Mouse (Mus musculus): Measurements from ENCODE around the gene Tmprss9. TPM values are rescaled to one million over a fixed set of nuclear protein-coding genes. Genes with fewer than 3 reads are reported as not detected.

The Tmprss9 gene
- polyA plus RNA-seq (2015; fragmentation: Nextera tagmentation; extraction: Ambion mirVana), result 0.24 and 0.25 TPM in 2 replicates

DNA sequence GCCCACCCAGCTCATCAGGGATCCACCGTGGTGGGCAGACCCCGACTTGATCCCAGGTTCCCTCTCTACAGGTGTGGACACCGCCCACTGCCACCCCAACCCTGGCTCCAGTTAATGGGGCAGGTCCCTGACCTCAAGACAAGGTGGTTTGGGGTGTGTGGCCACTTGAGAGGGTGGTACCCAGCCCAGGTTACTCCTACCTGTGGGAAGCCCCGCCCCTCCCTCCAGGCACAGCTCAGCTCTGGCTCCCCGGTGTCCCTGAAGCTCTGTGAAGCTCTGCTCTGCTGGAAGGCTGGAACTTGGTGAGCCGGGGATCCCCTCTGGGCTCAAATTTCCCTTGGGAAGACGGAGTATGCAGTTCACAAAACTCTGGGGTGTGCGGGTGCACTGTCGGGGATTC, at the start of gene Tmprss9:
Gene Tmprss9 (plus strand): TSS at position 268 of the 400 bp plus-strand sequence.
- H3K27me3 ChIP-seq (replicated peaks; ENCODE audit: control insufficient read depth, insufficient read depth, low read length), result no peaks in the 10 kb centered on the region
- WGBS, result 32% methylated on average over 9 of the region's 9 CpGs

DNA sequence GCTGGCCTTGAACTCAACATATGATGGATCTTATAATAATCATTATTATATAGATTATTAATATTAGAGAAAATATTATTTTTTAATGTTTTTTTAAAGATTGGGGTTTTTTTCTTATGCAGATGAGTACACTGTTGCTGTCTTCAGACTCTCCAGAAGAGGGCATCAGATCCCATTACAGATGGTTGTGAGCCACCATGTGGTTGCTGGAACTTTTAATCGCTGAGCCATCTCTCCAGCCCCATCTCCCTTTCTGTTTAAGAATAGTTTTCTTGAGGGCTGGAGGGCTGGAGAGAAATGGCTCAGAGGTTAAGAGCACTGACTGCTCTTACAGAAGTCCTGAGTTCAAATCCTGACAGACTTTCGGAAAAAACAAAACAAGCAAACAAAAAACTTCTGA, 49.7 kb upstream of the Tmprss9 start:
- WGBS, result 41% methylated on average over 2 of the region's 2 CpGs
- no peak overlapping the region for H3K9ac ChIP-seq (replicated peaks; ENCODE audit: low read depth, low read length)
- no peaks in the 10 kb centered on the region for H3K27me3 ChIP-seq (replicated peaks; ENCODE audit: control insufficient read depth, insufficient read depth, low read length)
- no peak overlapping the region for H3K4me2 ChIP-seq (ENCODE audit: low read length)
- no peak overlapping the region for H3K4me3 ChIP-seq (replicated peaks; ENCODE audit: low read length)
- H3K27ac ChIP-seq (ENCODE audit: low read length), result no peak overlapping the region
- H3K4me1 ChIP-seq (replicated peaks; ENCODE audit: control insufficient read depth, insufficient read depth, low read length), result peaks cover 2% of the 10 kb centered on the region; the same call in 1 of the 2 replicates
- no peaks in the 10 kb centered on the region for H3K9me3 ChIP-seq (ENCODE audit: control insufficient read depth, low read length)
- H3K36me3 ChIP-seq (ENCODE audit: control insufficient read depth, insufficient read depth), result no peaks in the 10 kb centered on the region
- ATAC-seq, result no peak

More for the DNA sequence above, at the start of gene Tmprss9:
- H3K36me3 ChIP-seq (ENCODE audit: control insufficient read depth, insufficient read depth), result no peaks in the 10 kb centered on the region; the same call in 1 of the 2 replicates
- H3K9ac ChIP-seq (replicated peaks; ENCODE audit: low read depth, low read length), result no peak within 1 kb of the TSS
- H3K4me2 ChIP-seq (ENCODE audit: low read length), result no peak within 1 kb of the TSS
- ATAC-seq, result no peak
- no peak within 1 kb of the TSS for H3K27ac ChIP-seq (ENCODE audit: low read length)
- H3K4me1 ChIP-seq (replicated peaks; ENCODE audit: control insufficient read depth, insufficient read depth, low read length), result no peaks in the 10 kb centered on the region
- H3K9me3 ChIP-seq (ENCODE audit: control insufficient read depth, low read length), result no peaks in the 10 kb centered on the region
- no peak within 1 kb of the TSS for H3K4me3 ChIP-seq (replicated peaks; ENCODE audit: low read length)

DNA sequence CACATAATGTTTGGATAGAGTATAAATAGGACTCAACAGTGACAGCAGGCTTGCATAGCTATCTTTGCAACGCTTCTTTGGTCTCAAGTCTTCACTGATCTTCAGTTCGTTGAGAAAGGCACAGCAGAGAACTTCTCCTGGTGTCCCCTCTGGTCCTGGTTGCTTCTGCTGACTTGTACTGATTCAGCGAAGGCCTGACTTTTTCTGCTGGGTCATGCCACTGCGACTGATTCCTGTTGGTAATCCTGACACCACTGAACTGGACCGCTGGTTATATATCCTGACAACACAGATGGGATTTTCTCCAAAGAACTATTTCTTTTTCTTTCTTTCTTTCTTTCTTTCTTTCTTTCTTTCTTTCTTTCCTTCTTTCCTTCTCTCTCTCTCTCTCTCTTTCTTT, 49.1 kb upstream of the Tmprss9 start:
- Histone ChIP-seq H3K27ac (ENCODE audit: low read length) (no peak overlapping the region), H3K27me3 (replicated peaks; ENCODE audit: control insufficient read depth, insufficient read depth, low read length) (no peaks in the 10 kb centered on the region), H3K9ac (replicated peaks; ENCODE audit: low read depth, low read length) (no peak overlapping the region), H3K36me3 (ENCODE audit: control insufficient read depth, insufficient read depth) (no peaks in the 10 kb centered on the region), H3K4me1 (replicated peaks; ENCODE audit: control insufficient read depth, insufficient read depth, low read length) (peaks cover 4% of the 10 kb centered on the region), H3K4me3 (replicated peaks; ENCODE audit: low read length) (no peak overlapping the region), H3K9me3 (ENCODE audit: control insufficient read depth, low read length) (no peaks in the 10 kb centered on the region), H3K4me2 (ENCODE audit: low read length) (no peak overlapping the region)
- ATAC-seq, result no peak
- WGBS, result 90% methylated on average over 5 of the region's 5 CpGs

DNA sequence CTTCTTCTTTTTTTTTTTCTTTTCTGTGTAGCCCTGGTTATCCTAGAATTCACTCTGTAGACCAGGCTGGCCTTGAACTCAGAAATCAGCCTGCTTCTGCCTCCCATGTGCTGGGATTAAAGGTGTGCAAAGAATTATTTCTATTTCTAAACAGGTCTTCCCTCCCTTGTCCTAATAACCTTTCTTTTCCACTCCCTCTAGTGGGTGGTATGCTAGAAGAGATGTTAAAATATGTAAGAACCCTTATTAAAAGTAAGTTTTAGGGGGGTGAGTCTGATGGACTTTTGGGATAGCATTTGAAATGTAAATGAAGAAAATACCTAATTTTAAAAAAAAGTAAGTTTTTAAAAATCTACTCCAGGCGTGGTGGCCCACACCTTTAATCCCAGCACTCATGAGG, 48.3 kb upstream of the Tmprss9 start:
- Histone ChIP-seq H3K4me1 (replicated peaks; ENCODE audit: control insufficient read depth, insufficient read depth, low read length) (peaks cover 12% of the 10 kb centered on the region), H3K27me3 (replicated peaks; ENCODE audit: control insufficient read depth, insufficient read depth, low read length) (no peaks in the 10 kb centered on the region), H3K4me2 (ENCODE audit: low read length) (no peak overlapping the region), H3K9ac (replicated peaks; ENCODE audit: low read depth, low read length) (no peak overlapping the region), H3K4me3 (replicated peaks; ENCODE audit: low read length) (no peak overlapping the region), H3K27ac (ENCODE audit: low read length) (no peak overlapping the region), H3K36me3 (ENCODE audit: control insufficient read depth, insufficient read depth) (no peaks in the 10 kb centered on the region), H3K9me3 (ENCODE audit: control insufficient read depth, low read length) (no peaks in the 10 kb centered on the region)
- no peak for ATAC-seq
- 93% methylated on average over 1 of the region's 1 CpGs for WGBS

DNA sequence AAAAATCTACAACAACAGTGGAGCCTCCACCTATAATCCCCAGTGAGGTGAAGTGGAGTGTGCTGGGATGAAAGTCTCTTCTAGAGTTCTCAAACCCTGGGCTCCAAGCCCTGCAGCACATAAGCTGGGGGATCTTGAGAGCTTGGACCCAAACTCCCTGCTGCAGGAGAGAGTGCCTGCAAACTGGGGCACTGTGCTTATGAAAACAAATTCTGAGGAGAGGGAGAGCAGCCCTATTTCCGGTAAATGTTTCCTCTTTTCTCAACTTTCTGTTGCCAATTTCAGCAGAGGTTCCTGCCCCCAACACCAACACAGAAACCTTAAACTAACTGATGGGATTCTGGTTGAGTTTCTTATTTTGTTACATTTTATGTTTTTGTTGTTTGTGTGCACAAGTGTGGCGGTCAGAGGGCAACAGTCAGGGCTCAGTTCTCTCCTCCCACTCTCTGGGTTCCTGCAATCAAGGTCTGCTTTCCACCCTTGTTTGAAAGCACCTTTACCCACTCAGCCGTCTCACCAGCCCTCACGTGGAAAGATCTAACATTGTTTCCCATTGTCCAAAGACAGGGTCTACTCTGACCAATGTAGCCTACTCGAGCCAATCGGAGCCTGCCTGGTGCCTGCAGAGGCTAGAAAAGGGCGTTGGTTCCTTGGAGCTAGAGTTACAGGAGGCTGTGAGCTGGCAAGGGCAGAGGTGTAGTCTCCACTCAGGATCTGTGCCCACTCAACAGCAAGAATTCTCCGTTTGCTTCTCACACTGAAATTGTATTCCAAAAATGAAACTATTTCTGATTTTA, 47.6 kb upstream of the Tmprss9 start:
- H3K4me1 ChIP-seq (replicated peaks; ENCODE audit: control insufficient read depth, insufficient read depth, low read length), result peaks cover 16% of the 10 kb centered on the region
- no peak overlapping the region for H3K27ac ChIP-seq (ENCODE audit: low read length)
- WGBS, result 65% methylated on average over 8 of the region's 8 CpGs
- H3K4me2 ChIP-seq (ENCODE audit: low read length), result no peak overlapping the region
- H3K4me3 ChIP-seq (replicated peaks; ENCODE audit: low read length), result no peak overlapping the region
- H3K9ac ChIP-seq (replicated peaks; ENCODE audit: low read depth, low read length), result no peak overlapping the region
- ATAC-seq, result no peak
- H3K9me3 ChIP-seq (ENCODE audit: control insufficient read depth, low read length), result no peaks in the 10 kb centered on the region
- H3K27me3 ChIP-seq (replicated peaks; ENCODE audit: control insufficient read depth, insufficient read depth, low read length), result no peaks in the 10 kb centered on the region
- no peaks in the 10 kb centered on the region; the same call in 1 of the 2 replicates for H3K36me3 ChIP-seq (ENCODE audit: control insufficient read depth, insufficient read depth)

DNA sequence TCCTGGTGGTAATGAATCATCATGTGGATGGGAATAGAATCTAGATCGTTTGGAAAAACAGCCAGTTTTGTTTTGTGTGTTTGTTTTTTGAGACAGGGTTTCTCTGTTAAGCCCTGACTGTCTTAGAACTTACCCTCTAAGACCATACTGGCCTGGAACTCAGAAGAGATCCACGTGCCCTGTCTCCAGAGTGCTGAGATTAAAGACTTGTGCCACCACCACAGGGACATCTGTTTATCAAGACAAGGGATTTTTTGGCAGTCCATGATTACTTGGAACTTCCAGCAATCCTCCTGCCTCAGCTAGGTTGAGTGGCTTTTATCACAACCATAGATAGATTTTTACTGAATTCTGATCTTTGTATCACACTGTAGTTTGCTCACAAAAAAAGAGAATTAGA, 46.8 kb upstream of the Tmprss9 start:
- Histone ChIP-seq H3K4me3 (replicated peaks; ENCODE audit: low read length) (no peak overlapping the region), H3K27me3 (replicated peaks; ENCODE audit: control insufficient read depth, insufficient read depth, low read length) (no peaks in the 10 kb centered on the region), H3K4me1 (replicated peaks; ENCODE audit: control insufficient read depth, insufficient read depth, low read length) (peaks cover 23% of the 10 kb centered on the region), H3K27ac (ENCODE audit: low read length) (no peak overlapping the region), H3K4me2 (ENCODE audit: low read length) (no peak overlapping the region), H3K36me3 (ENCODE audit: control insufficient read depth, insufficient read depth) (peaks cover 7% of the 10 kb centered on the region), H3K9ac (replicated peaks; ENCODE audit: low read depth, low read length) (no peak overlapping the region), H3K9me3 (ENCODE audit: control insufficient read depth, low read length) (no peaks in the 10 kb centered on the region)
- ATAC-seq, result no peak
- 82% methylated on average over 2 of the region's 2 CpGs for WGBS

DNA sequence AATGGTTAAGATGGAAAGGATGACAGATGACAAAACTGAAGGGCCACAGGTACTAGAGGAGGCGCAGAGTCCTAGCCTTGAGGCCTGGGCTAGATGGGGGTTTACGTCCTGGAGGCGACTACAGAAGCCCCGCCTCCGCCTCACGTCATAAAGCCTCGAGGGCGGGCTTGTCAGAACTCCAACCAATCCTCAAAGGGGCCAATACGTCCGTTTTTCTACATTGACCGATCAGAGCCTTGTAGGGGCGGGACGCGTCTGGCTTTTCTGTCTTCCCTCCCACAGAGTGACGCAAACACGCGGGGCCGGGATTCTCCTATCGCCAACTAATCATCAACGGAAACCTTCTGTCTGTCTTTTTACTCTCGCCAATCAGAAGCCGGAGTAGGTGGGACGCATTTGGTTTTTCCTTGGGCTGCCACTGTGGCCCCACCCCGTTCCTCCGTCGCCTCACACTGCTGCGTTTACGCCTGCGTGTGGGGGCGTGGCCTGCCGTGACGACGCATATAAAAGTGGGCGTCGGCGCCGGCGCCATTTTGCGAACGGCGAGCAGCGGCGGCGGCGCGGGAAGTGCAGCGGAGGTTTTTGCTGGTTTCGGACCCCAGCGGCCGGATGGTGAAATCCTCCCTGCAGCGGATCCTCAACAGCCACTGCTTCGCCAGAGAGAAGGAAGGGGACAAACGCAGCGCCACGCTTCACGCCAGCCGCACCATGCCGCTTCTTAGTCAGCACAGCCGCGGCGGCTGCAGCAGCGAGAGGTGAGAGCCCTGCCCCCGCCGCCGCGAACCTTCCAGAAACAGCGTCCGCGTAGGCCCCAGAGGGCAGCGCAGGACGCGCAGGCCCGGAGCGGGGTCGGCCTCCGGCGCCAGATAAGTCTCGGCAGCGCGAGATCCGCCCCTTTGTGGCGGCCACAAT, 45.2 kb upstream of the Tmprss9 start, which contains the start of gene Oaz1:
Gene Oaz1 (plus strand): TSS at position 506 of the 912 bp plus-strand sequence.
- peaks cover 25% of the 10 kb centered on the region for H3K4me1 ChIP-seq (replicated peaks; ENCODE audit: control insufficient read depth, insufficient read depth, low read length)
- H3K27ac ChIP-seq (ENCODE audit: low read length), result peak within 1 kb of the TSS; percentile 92
- no peaks in the 10 kb centered on the region for H3K27me3 ChIP-seq (replicated peaks; ENCODE audit: control insufficient read depth, insufficient read depth, low read length)
- peak within 1 kb of the TSS; percentile 96 for H3K4me2 ChIP-seq (ENCODE audit: low read length)
- peaks cover 10% of the 10 kb centered on the region for H3K36me3 ChIP-seq (ENCODE audit: control insufficient read depth, insufficient read depth)
- peak; percentile 98 for ATAC-seq
- WGBS, result under 1% methylated on average over 79 of the region's 82 CpGs
- H3K4me3 ChIP-seq (replicated peaks; ENCODE audit: low read length), result peak within 1 kb of the TSS; percentile 84
- peak within 1 kb of the TSS; percentile 90 for H3K9ac ChIP-seq (replicated peaks; ENCODE audit: low read depth, low read length)
- H3K9me3 ChIP-seq (ENCODE audit: control insufficient read depth, low read length), result no peaks in the 10 kb centered on the region

DNA sequence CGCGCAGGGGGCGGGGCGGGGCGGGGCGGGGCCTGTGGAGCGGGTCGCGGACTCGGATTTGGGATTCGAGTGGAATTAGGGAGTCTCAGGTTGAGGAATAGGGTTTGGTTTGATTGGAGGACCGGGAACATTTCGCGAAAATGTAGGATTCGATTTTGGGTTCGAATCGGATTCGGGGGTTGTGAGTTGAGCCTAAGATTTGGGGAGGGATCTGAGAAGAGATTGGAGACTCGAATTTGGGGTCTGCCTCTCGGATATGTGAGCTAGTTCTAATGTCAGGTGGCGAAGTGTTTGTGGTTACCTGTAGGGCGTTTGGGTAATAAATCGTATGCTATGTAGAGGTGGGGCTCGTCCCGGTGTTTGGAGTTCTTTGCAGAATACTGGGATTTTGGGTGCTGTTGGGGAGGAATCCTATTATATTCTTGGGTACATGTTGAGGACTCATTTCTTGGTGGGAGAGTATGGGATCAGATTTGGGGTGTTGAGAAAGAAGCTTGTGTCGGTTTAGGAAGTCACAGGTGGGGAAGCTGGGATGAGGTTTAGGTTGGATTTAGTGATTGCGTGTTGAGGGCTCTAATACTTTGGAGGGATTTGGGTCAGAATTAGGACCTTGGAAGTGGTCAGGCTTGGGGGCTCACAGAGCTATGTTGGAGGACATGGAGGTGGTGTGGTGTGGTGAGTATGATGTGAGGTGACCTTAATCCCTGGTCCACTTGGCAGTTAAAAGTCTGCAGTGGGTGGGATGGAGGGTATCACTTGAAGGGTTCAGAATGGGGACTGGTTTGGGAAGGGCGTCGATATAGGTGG, 44.4 kb upstream of the Tmprss9 start:
- no peaks in the 10 kb centered on the region for H3K9me3 ChIP-seq (ENCODE audit: control insufficient read depth, low read length)
- H3K4me2 ChIP-seq (ENCODE audit: low read length), result peak overlapping the region; percentile 96
- H3K4me1 ChIP-seq (replicated peaks; ENCODE audit: control insufficient read depth, insufficient read depth, low read length), result peaks cover 25% of the 10 kb centered on the region
- H3K4me3 ChIP-seq (replicated peaks; ENCODE audit: low read length), result peak overlapping the region; percentile 84
- ATAC-seq, result no peak
- 10% methylated on average over 29 of the region's 29 CpGs for WGBS
- H3K36me3 ChIP-seq (ENCODE audit: control insufficient read depth, insufficient read depth), result peaks cover 10% of the 10 kb centered on the region
- peak overlapping the region; percentile 90 for H3K9ac ChIP-seq (replicated peaks; ENCODE audit: low read depth, low read length)
- H3K27me3 ChIP-seq (replicated peaks; ENCODE audit: control insufficient read depth, insufficient read depth, low read length), result no peaks in the 10 kb centered on the region
- peak overlapping the region; percentile 92 for H3K27ac ChIP-seq (ENCODE audit: low read length)

Data from forebrain, embryonic 16.5 days (tissue).